Mouse (Mus musculus) left cerebral cortex, adult 18-20 months (tissue): ENCODE measurements around the gene Ndc1. TPM values are rescaled to one million over a fixed set of nuclear protein-coding genes. Genes with fewer than 3 reads are reported as not detected.

Source experiments
- DNase-seq, 2 experiments: peaks; one replicate each; pipeline ENCODE4 v3.0.0; 2021 to 2022; ENCODE audit warnings: low spot score in 2 of 2, mixed read lengths in 1 of 2
- microRNA-seq, 2 experiments: library from miRNA; unstranded; fragments of <30 nt; microRNA quantifications; one replicate each; pipeline ENCODE4 v1.2.0; 2021
- total RNA-seq, 2 experiments: library from RNA; stranded (reverse); gene quantifications; 2 replicates each; pipeline ENCODE4 v1.2.3; 2021

Gene Ndc1
- total RNA-seq, 2 experiments from 2014 or later, result 9.7 to 11.6 TPM

GRCm38 (mm10) chr4:107440306-107440705 lies 72.7 kb downstream of the Ndc1 start:
- DNase-seq, result no peak

GRCm38 (mm10) chr4:107442288-107442687 lies 74.7 kb downstream of the Ndc1 start:
- no peak for DNase-seq

- no peak for DNase-seq
These were observed 75.4 kb downstream of the Ndc1 start for GRCm38 (mm10) chr4:107442891-107443483.

GRCm38 (mm10) chr4:107443621-107444020 lies 76.0 kb downstream of the Ndc1 start:
- DNase-seq, result no peak

- no peak for DNase-seq
These were observed 80.9 kb downstream of the Ndc1 start for GRCm38 (mm10) chr4:107448481-107448880.

- DNase-seq, result no peak
These were observed 81.9 kb downstream of the Ndc1 start for GRCm38 (mm10) chr4:107449519-107449918.

- no peak for DNase-seq
These were observed 84.9 kb downstream of the Ndc1 start for GRCm38 (mm10) chr4:107452266-107453015.

- peak; percentile 82 to 87 for DNase-seq
These were observed 85.8 kb downstream of the Ndc1 start for GRCm38 (mm10) chr4:107453141-107453984.

GRCm38 (mm10) chr4:107457602-107458001 lies 90.0 kb downstream of the Ndc1 start:
- DNase-seq, result no peak

GRCm38 (mm10) chr4:107458907-107459306 lies 91.3 kb downstream of the Ndc1 start:
- DNase-seq, result no peak

GRCm38 (mm10) chr4:107459461-107459860 lies 91.9 kb downstream of the Ndc1 start:
- DNase-seq, result no peak

GRCm38 (mm10) chr4:107460468-107460867 lies 92.9 kb downstream of the Ndc1 start:
- no peak for DNase-seq

Small RNA genes lying within 50 kb of the gene (microRNA-seq; reads per million reads assigned to microRNA genes)
- gene Gm24804, result 0 reads per million in 2 experiments

Other genes starting within 250 kb of the Ndc1 start
- 100 to 1,000 TPM; 233 to 241 TPM for gene Tmem59, start 189.4 kb upstream of the Ndc1 start, total RNA-seq
- gene Tceanc2, start 188.7 kb upstream of the Ndc1 start, total RNA-seq, result 10 to 100 TPM; 14.0 to 15.9 TPM
- not detected for gene Ldlrad1, start 158.6 kb upstream of the Ndc1 start, total RNA-seq
- 10 to 100 TPM; 29.7 to 32.0 TPM for gene Lrrc42, start 114.3 kb upstream of the Ndc1 start, total RNA-seq
- gene Hspb11, start 114.2 kb upstream of the Ndc1 start, total RNA-seq, result 10 to 100 TPM; 17.8 to 18.6 TPM
- not detected for gene Dio1, start 60.6 kb upstream of the Ndc1 start, total RNA-seq
- 10 to 100 TPM; 45.2 to 47.4 TPM for gene Yipf1, start 53.4 kb upstream of the Ndc1 start, total RNA-seq
- gene Glis1, start 66.8 kb downstream of the Ndc1 start, total RNA-seq, result under 1 TPM; 0.93 to 0.94 TPM